Mouse (Mus musculus) cerebellum, adult 2 months (tissue): Measurements from ENCODE around the gene Myo10. TPM values are rescaled to one million over a fixed set of nuclear protein-coding genes. Genes with fewer than 3 reads are reported as not detected.

Experiments used
- DNase-seq, 2 experiments: peaks; one replicate each; pipeline ENCODE4 v3.0.0; 2021
- H3K27ac ChIP-seq: fragments of 200-500 bp; 2 replicates; pipeline ENCODE4 v1.5.1; 2012; ENCODE audit warnings: low read length, control low read depth, inconsistent platforms; ENCODE audit not compliant: insufficient read depth
- H3K27me3 ChIP-seq: fragments of 200-500 bp; 2 replicates; pipeline ENCODE4 v1.6.1; 2012; ENCODE audit warnings: inconsistent platforms, mild to moderate bottlenecking, low read length, moderate library complexity; ENCODE audit not compliant: control insufficient read depth, insufficient read depth
- H3K4me1 ChIP-seq: fragments of 200-500 bp; 2 replicates; pipeline ENCODE4 v1.6.1; 2011; ENCODE audit warnings: low read length; ENCODE audit not compliant: control insufficient read depth, insufficient read depth
- H3K4me3 ChIP-seq: fragments of 200-500 bp; replicated peaks from 2 replicates; pipeline ENCODE3; 2011; ENCODE audit warnings: mild to moderate bottlenecking, low read depth, low read length, control low read depth; ENCODE audit not compliant: insufficient read depth
- CTCF ChIP-seq: fragments of 200-500 bp; IDR thresholded peaks from 2 replicates; pipeline ENCODE4 v1.5.1; 2011; ENCODE audit warnings: low read depth, mild to moderate bottlenecking, control low read depth, low read length, moderate library complexity, borderline replicate concordance; ENCODE audit not compliant: insufficient read depth
- POLR2A ChIP-seq: fragments of 200-500 bp; IDR thresholded peaks from 2 replicates; pipeline ENCODE4 v1.6.1; 2011; ENCODE audit warnings: low read length, control low read depth, borderline replicate concordance; ENCODE audit not compliant: insufficient read depth
- WGBS: fragments of 180-500 bp; shearing (Covaris S2); methylation state at CpG from one replicate; pipeline ENCODE4 v1.1.7; 2018; 5-methylcytosine and 5-hydroxymethylcytosine counted together
- polyA plus RNA-seq: library from polyadenylated mRNA; depleted of rRNA; stranded (reverse); fragments of >200 nt; gene quantifications from 2 replicates; pipeline ENCODE4 v1.2.3, GENCODE M21; 2012; rRNA removed

Myo10 gene
- polyA plus RNA-seq, result 30.0 TPM in 2 replicates

GRCm38 (mm10) chr15:25622200-25622866, at the start of gene Myo10:
TSS of gene Myo10 (plus strand) at chr15:25622525.
- peak; percentile 96 to 97 for DNase-seq
- WGBS, result under 1% methylated on average over 53 of the region's 53 CpGs
- no peaks in the 10 kb centered on the region for H3K27me3 ChIP-seq
- no peak within 1 kb of the TSS for H3K27ac ChIP-seq
- TF ChIP-seq POLR2A (no peak; the same call in 1 of the 2 replicates), CTCF (no peak)
- peak within 1 kb of the TSS; percentile 74 for H3K4me3 ChIP-seq
- no peaks in the 10 kb centered on the region for H3K4me1 ChIP-seq

DNA sequence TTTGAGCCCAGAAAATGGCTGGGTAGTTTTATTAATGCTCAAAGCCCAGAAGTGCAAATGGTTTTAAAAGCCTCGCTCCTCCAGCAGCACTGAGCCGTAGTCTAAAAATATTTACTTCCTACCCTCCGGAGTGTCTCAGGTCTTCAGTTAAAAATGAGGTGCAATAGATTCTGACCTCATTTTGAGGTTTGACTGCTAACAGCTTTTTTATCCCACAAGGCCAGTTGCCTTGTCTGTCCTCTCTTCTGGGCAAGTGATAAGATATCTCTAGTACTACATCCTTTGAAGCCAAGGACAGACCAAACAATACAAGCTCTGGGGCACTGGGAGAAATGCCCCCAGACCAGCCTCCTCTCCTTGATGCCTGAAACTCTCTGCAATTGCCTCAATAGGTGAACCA, 49.2 kb upstream of the Myo10 start:
- H3K4me3 ChIP-seq, result no peak overlapping the region
- no peak overlapping the region for H3K27ac ChIP-seq
- H3K27me3 ChIP-seq, result no peaks in the 10 kb centered on the region
- TF ChIP-seq CTCF, result no peak
- TF ChIP-seq POLR2A, result no peak
- no peak for DNase-seq
- H3K4me1 ChIP-seq, result no peaks in the 10 kb centered on the region
- WGBS, result 85% methylated on average over 3 of the region's 3 CpGs

GRCm38 (mm10) chr15:25573876-25574601, 48.3 kb upstream of the Myo10 start:
- H3K4me1 ChIP-seq, result no peaks in the 10 kb centered on the region
- H3K27me3 ChIP-seq, result no peaks in the 10 kb centered on the region
- 85% methylated on average over 7 of the region's 7 CpGs for WGBS
- no peak overlapping the region for H3K27ac ChIP-seq
- no peak for DNase-seq
- no peak for TF ChIP-seq CTCF
- no peak for TF ChIP-seq POLR2A
- no peak overlapping the region for H3K4me3 ChIP-seq

GRCm38 (mm10) chr15:25577327-25578051, 44.8 kb upstream of the Myo10 start:
- TF ChIP-seq POLR2A (no peak), CTCF (no peak)
- Histone ChIP-seq H3K27ac (no peak overlapping the region), H3K27me3 (no peaks in the 10 kb centered on the region; the same call in 1 of the 2 replicates), H3K4me1 (no peaks in the 10 kb centered on the region), H3K4me3 (no peak overlapping the region)
- DNase-seq, result no peak
- WGBS, result 81% methylated on average over 8 of the region's 8 CpGs

DNA sequence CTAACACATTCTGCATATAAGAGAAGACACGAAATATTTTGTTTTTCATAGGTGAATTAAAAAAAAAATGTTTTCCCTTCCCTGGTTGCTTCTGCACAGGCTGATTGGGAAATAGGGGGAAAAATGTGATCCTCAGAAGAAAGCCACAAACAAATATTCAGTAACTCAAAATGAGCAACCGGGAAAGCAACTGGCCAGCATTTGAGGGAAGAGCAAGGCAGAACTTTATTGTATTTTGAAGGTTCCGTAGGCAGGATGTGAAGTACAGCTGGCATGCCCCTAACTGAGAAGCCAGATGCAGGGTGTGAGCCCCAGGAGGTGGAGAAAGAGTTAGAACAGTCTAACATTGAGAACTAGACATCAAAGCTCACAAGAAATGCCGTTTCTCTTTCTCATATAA, 44.0 kb upstream of the Myo10 start:
- Histone ChIP-seq H3K27me3 (no peaks in the 10 kb centered on the region; the same call in 1 of the 2 replicates), H3K27ac (no peak overlapping the region), H3K4me1 (no peaks in the 10 kb centered on the region), H3K4me3 (no peak overlapping the region)
- TF ChIP-seq POLR2A, result no peak
- TF ChIP-seq CTCF, result no peak
- WGBS, result 92% methylated on average over 4 of the region's 4 CpGs
- no peak for DNase-seq

- no peak for DNase-seq
- 45% methylated on average over 6 of the region's 6 CpGs for WGBS
- Histone ChIP-seq H3K27me3 (no peaks in the 10 kb centered on the region; the same call in 1 of the 2 replicates), H3K4me1 (no peaks in the 10 kb centered on the region), H3K4me3 (no peak overlapping the region), H3K27ac (no peak overlapping the region)
- TF ChIP-seq CTCF (no peak), POLR2A (no peak)
Observed at GRCm38 (mm10) chr15:25580731-25581130, 41.6 kb upstream of the Myo10 start.

GRCm38 (mm10) chr15:25582055-25582454, 40.3 kb upstream of the Myo10 start:
- no peaks in the 10 kb centered on the region for H3K4me1 ChIP-seq
- H3K27ac ChIP-seq, result no peak overlapping the region
- H3K4me3 ChIP-seq, result no peak overlapping the region
- WGBS, result 93% methylated on average over 6 of the region's 6 CpGs
- H3K27me3 ChIP-seq, result no peaks in the 10 kb centered on the region; the same call in 1 of the 2 replicates
- DNase-seq, result no peak
- TF ChIP-seq POLR2A (no peak), CTCF (no peak)
